Mouse (Mus musculus) lung, adult 2 months (tissue): ENCODE results near the gene Asah2. TPM values are rescaled to one million over a fixed set of nuclear protein-coding genes. Genes with fewer than 3 reads are reported as not detected.

Experiments
- DNase-seq: peaks from one replicate; pipeline ENCODE4 v3.0.0; 2022
- H3K4me1 ChIP-seq: fragments of 200-500 bp; 2 replicates; pipeline ENCODE4 v1.6.1; 2011; ENCODE audit warnings: low read length; ENCODE audit not compliant: control insufficient read depth, insufficient read depth
- H3K4me3 ChIP-seq: fragments of 200-500 bp; replicated peaks from 2 replicates; pipeline ENCODE3; 2011; ENCODE audit warnings: low read depth, mild to moderate bottlenecking, control low read depth, low read length; ENCODE audit errors: extremely low read depth
- CTCF ChIP-seq: fragments of 200-500 bp; IDR thresholded peaks from 2 replicates; pipeline ENCODE4 v1.5.1; 2011; ENCODE audit warnings: mild to moderate bottlenecking, low read length, control low read depth; ENCODE audit not compliant: insufficient read depth
- POLR2A ChIP-seq: fragments of 200-500 bp; IDR thresholded peaks from 2 replicates; pipeline ENCODE4 v1.6.1; 2011; ENCODE audit warnings: low read depth, mild to moderate bottlenecking, control low read depth, low read length, borderline replicate concordance; ENCODE audit errors: extremely low read depth
- WGBS: fragments of 180-500 bp; shearing (Covaris S2); methylation state at CpG from one replicate; pipeline ENCODE4 v1.1.7; 2018; 5-methylcytosine and 5-hydroxymethylcytosine counted together
- polyA plus RNA-seq: library from polyadenylated mRNA; depleted of rRNA; stranded (reverse); fragments of >200 nt; gene quantifications from 2 replicates; pipeline ENCODE4 v1.2.3, GENCODE M21; 2012

Gene Asah2
- polyA plus RNA-seq, 1 experiment, result 12.3 TPM

DNA sequence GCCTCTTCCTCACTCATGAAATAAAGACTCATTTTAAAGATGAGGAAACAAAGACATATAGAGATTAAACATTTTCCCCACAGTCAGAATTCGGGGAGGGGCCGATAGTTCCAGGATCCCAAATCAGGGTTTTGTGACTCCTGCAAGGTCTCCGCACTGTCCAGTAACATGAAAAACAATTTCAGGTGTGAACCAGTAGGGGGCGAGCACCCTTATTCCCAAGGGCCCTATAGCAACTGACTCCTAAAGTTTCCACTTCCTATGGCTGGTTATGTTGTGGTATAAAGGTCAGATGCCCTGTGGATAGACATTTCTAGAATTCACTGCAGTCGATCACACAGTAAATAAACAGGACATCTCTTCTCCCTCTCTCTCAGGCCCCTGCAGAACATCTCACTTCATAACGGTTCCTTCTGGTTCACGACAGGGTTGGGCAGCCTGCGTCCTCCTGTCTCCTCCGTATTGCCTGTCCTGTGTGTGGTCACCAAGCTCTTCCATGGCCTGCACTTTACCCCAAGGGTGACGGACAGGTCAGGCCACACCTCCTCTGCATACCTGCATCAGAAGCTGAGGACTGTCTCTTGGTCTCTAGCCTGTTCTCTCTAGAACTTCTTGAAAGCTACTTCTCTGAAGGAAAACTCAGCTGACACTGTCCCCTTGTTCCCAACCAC, 19.3 kb upstream of the Asah2 start:
- Histone ChIP-seq H3K4me1 (no peaks in the 10 kb centered on the region), H3K4me3 (no peak overlapping the region)
- 70% methylated on average over 10 of the region's 10 CpGs for WGBS
- peak; percentile 25; the same call in 1 of the 2 replicates for TF ChIP-seq CTCF
- no peak for TF ChIP-seq POLR2A
- no peak for DNase-seq

DNA sequence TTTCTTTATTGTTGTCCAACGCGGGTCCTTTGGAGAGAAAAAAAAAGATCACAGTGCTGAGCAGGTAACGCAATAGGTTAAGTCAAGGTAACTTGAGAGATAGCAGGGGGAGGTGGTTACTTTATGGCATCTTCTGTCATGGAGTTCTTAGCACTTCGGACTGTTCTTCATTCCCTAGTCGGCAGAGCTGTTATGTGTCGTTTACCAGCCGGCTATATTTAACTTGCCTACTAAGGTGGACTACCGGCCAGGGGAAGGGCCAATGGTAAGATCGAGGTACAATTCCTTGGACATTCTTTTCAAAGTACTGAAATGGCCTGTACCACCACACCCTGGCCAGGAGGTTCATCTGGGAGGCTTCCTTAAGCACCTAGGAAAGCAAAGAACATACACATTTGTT, 16.1 kb upstream of the Asah2 start:
- TF ChIP-seq POLR2A (no peak), CTCF (no peak)
- 89% methylated on average over 9 of the region's 9 CpGs for WGBS
- H3K4me1 ChIP-seq, result no peaks in the 10 kb centered on the region
- H3K4me3 ChIP-seq, result no peak overlapping the region
- no peak for DNase-seq

DNA sequence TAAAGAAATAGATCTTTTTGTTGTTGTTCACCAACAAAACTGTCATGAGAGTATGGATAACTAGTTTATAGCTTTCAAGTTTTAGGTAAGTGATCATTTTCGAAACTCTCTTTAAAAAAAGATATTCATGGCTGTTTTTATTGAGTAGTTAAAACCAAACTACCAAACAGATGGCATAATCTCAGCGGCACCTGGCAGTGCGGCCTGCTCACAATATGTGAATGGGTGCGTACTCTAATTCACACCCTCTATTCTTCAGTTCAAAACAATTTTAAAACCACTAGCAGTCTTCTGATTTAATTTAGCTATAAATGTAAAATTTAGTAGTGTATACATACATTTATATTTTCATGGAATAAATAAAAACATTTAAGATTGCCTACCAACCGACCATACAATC, 15.2 kb upstream of the Asah2 start:
- Histone ChIP-seq H3K4me1 (no peaks in the 10 kb centered on the region), H3K4me3 (no peak overlapping the region)
- WGBS, result 94% methylated on average over 5 of the region's 5 CpGs
- no peak for DNase-seq
- no peak for TF ChIP-seq POLR2A
- TF ChIP-seq CTCF, result no peak

DNA sequence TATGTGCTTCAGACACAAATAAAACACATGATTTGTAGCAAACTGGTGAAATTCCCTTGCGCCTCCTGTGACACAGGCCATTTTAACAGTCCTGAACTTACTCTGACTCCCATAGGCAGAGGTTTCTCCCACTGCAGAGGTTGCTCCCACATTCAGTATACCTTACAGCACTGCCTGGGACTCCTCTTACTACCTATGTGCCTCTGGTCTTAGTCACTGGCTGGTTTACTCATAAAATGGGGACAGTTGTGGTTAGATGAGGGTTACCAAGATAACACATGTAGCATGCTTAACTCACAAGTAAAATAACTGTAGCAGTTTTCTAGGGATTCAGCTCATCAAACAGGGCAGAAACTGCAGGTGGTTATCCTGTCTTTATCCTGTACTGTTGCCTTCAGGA, 12.8 kb upstream of the Asah2 start:
- no peak for DNase-seq
- WGBS, result 76% methylated on average over 1 of the region's 1 CpGs

DNA sequence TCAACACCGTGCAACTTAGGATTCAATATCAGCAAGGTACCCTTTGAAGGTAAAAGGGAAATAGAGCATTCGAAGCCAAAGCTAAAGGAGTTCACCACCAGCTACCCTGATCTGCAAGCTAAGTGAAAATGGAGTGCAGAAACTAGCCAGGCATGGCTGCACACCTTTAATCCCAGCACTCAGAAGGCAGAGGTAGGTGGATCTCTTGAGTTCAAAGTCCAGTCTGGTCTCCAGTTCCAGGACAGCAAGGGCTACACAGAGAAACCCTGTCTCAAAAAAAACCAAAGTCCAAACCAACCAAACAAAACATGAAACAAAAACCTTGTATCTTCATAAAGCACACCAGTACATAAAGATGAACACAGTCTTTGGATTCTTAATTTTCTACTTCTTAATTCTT, 11.7 kb upstream of the Asah2 start:
- Histone ChIP-seq H3K4me3 (no peak overlapping the region), H3K4me1 (no peaks in the 10 kb centered on the region)
- TF ChIP-seq CTCF, result no peak
- no peak for TF ChIP-seq POLR2A
- no peak for DNase-seq
- 84% methylated on average over 2 of the region's 2 CpGs for WGBS

More for the DNA sequence above, 12.8 kb upstream of the Asah2 start:
- Histone ChIP-seq H3K4me1 (no peaks in the 10 kb centered on the region), H3K4me3 (no peak overlapping the region)
- TF ChIP-seq CTCF (no peak), POLR2A (no peak)

DNA sequence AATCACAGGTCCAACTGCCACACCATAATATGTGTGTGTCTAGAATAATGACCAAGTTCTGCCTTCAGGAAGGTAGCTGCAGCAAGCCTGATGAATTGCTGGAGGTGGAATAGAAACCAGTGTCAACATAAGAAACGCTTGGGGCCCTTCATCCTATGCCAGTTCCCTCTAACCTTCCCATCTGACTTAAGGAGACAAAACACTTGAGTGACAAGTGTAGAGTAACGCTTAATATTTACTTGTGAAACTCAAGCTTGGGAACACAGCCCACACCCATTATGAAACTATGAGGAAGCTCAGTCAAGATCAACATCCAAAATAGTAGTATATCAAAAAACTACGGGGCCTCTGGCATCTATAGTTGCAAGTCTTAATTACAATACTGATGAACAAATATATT, 10.5 kb upstream of the Asah2 start:
- Histone ChIP-seq H3K4me1 (no peaks in the 10 kb centered on the region), H3K4me3 (no peak overlapping the region)
- no peak for DNase-seq
- WGBS, result 47% methylated on average over 3 of the region's 3 CpGs
- TF ChIP-seq POLR2A (no peak), CTCF (no peak)

DNA sequence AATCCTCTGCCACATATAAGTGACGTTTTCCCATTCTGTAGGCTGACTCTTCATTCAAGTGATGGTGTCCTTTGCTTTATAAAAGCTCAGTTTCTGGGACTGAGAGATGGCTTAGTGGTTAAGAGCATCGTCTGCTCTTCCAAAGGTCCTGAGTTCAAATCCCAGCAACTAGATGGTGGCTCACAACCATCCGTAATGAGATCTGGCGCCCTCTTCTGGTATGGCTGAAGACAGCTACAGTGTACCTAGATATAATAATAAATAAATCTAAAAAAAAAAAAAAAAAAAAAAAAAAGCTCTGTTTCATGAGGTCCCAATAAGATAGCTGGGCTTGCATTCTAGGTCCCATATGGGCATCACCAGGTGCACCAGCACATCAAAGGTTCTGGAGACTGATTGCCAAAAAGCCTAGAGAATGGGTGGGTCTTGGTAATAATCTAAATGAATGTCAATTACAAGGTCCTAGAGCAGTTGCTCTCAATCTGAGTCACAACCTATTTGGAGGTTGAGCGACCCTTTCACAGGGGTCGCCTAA, 9.5 kb upstream of the Asah2 start:
- no peak for TF ChIP-seq CTCF
- no peak for TF ChIP-seq POLR2A
- Histone ChIP-seq H3K4me3 (no peak overlapping the region), H3K4me1 (no peaks in the 10 kb centered on the region)
- 87% methylated on average over 6 of the region's 6 CpGs for WGBS
- DNase-seq, result no peak

DNA sequence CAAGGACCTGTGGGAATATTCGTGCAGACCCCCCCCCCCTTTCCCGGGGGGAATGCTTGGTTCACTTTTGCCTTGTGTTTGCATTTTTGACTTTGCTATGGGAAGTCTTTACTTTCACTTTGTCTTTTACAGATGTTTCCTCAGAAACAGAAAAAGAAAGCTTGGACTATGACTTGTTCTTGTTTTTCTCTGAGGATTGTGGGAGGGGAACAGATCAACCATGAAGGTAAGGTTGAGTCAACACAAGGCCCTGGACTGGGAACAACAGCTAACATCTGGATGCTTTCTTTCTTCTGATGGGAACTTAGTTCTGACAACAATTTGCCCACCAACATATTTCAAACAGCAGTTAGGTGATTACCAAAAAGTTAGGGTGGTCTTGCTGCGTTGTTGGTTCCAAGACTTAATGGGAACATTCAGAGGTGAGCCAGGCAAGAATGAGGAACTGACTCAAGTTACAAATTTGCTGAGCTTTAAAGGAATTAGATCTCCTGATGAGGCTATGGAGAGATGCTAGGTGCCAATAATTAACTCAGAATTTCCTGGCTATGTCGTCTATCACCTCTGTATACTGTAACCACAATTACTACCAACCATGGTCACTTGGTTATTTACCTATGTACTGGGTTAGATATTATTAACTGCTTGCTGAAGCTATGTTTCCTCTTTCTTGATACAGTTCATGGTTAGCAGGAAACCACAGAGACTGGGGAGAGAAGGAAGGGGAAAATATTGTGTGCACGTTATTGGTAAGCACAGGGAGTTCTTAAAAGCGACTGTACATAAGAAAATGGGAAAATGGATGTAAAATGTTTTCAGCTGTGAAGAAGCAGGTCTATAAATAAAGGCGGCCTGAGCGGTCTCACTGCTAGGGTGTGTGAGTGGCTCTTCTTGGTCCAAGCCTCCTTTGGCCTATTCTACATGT, 4.1 kb upstream of the Asah2 start:
- DNase-seq, result no peak
- Histone ChIP-seq H3K4me1 (no peaks in the 10 kb centered on the region; the same call in none of the 2 replicates), H3K4me3 (no peak overlapping the region)
- WGBS, result 71% methylated on average over 8 of the region's 8 CpGs
- no peak for TF ChIP-seq CTCF
- no peak for TF ChIP-seq POLR2A

DNA sequence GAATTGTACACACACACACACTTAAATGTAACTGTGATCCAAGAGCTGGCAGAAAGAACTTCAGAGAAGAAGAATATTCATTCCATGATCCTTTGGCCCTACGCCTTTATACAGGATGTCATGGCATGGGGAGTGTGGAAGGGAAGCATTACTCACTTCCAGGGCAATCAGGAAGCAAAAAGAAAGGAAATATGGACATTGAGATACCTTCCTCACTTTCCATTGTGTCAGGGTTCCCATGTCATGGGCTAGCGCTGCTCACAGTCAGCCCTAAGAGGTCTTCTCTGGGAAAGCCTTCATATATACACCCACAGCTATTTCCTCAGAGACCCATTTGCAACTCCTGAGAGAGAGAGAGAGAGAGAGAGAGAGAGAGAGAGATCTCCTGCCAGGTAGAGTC, 1.3 kb downstream of the Asah2 start:
- TF ChIP-seq POLR2A (no peak), CTCF (no peak)
- H3K4me1 ChIP-seq, result peaks cover 6% of the 10 kb centered on the region
- no peak overlapping the region for H3K4me3 ChIP-seq
- WGBS, result 57% methylated on average over 2 of the region's 2 CpGs
- DNase-seq, result no peak

DNA sequence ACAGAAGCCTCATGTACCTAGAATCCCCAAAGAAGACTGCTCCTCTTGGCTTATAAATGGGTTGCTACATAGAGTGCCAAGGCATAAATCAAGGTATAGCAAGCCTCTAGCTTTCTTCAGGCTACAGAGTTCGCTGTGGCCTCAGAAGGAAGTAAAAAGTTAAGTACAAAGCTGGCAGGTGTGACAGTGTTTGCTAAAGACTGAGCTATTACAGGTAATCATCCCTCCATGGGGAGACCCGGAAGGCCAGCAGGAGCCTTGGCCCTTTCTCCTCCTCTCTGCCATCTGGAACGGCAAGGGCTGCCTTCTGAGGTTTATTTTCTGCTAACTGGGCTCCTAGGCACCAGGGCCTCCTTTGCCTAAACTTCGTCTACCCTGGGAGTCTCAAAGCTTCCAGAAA, 3.8 kb downstream of the Asah2 start:
- no peak for DNase-seq
- Histone ChIP-seq H3K4me1 (peaks cover 6% of the 10 kb centered on the region), H3K4me3 (no peak overlapping the region)
- TF ChIP-seq POLR2A (no peak), CTCF (no peak)
- 78% methylated on average over 4 of the region's 4 CpGs for WGBS
